Mouse (Mus musculus): Measurements from ENCODE around the gene Fermt2. TPM values are rescaled to one million over a fixed set of nuclear protein-coding genes. Genes with fewer than 3 reads are reported as not detected.
"Not testable (repeated sequence)": the region's sequence is repeated elsewhere in the genome, so short reads cannot be mapped to it uniquely, and the experiment has no call there.

Fermt2 gene
- total RNA-seq, 1 experiment from 2014 or later = 113 TPM

DNA sequence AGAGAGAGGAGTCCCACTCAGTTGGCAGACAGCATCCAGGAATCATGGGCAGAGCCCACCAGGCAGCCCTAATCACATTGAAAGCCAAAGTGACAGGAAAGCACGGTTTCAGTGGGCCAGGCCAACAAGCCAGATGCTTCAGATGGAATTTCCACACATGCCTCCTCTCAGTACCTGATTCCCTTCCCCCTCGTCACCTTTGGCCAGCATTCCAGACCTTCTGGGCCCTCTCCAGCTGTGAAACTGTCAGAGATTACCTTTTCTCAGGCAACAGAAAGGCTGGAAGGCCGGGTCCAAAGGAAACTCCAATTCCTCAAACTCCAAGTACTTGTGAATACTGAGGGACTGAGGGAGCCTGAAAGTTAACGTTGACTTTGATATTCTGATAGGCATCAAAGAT is 19.1 kb downstream of the Fermt2 start:
- peak; percentile 21 for DNase-seq

GRCm38 (mm10) chr14:45507923-45508322 is 22.0 kb downstream of the Fermt2 start:
- DNase-seq = peak; percentile 9

GRCm38 (mm10) chr14:45507447-45507846 is 22.5 kb downstream of the Fermt2 start:
- DNase-seq = no peak

DNA sequence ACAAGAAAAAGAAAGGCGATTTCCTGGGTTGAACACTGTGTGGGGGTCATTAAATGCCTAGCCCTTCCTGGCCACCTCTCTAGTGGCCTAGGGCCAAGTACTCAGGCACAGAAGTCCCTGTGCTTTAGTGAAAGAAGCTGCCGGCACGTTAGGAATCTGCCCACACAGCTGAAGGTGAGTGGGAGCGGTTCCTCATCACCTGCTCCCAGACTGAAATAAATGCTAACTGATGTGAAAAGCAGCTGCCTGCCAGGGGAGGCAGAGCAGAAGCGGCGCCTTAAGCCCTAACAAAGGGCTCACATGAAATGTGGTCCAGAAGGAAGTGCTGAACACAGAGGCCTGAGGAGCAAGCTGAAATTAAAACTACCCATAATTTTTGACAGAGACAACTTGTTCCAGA is 22.9 kb downstream of the Fermt2 start:
- no peak for DNase-seq

GRCm38 (mm10) chr14:45506165-45506564 is 23.8 kb downstream of the Fermt2 start:
- DNase-seq = no peak

DNA sequence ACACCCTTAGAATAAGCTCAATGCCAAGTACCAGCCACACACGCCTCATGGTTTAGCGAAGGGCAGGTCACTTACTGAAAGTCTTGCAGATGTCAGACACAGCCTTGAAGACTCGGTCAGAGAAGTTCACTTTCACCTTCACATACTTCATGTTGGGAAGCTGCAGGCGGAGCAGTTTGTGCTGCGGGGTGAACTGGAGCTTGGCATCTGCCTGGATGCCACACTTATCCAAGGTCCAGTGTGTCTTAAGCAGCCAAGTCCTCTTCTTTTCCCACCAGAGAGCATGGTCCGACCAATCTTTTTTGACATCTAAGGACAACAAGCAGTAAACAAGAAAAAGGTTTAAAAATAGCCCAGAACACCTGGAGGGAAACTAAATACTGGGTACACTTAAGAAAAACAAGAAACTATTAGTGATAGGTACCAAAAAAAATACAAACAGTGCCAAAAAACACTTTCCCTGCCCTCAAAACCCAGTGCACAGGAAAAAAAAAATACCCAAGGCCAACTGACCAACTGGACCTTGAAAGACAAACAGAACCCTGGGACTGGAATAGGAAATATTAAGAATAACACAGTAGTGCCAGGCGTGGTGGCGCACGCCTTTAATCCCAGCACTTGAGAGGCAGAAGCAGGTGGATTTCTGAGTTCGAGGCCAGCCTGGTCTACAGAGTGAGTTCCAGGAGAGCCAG is 25.4 kb downstream of the Fermt2 start:
- DNase-seq = peak; percentile 11

DNA sequence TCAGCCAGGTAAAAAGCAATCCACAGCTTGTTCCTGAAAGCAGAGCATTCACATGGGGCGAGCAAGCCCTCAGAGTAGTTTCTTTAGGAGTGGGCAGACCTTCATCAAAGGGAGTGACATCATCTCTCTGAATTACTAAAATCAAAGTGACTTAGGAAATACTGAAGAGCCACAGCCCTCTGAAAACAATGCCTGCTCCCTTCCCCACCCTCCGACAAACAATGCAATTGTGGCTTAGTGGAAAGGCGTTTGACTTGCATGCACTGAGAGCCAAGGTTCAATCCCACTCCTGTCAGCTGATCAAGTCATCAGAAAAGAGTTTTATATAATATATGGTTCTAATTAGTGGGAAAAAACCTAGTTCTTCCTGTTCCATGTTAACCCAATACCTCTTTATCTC is 26.0 kb downstream of the Fermt2 start:
- no peak for DNase-seq

DNA sequence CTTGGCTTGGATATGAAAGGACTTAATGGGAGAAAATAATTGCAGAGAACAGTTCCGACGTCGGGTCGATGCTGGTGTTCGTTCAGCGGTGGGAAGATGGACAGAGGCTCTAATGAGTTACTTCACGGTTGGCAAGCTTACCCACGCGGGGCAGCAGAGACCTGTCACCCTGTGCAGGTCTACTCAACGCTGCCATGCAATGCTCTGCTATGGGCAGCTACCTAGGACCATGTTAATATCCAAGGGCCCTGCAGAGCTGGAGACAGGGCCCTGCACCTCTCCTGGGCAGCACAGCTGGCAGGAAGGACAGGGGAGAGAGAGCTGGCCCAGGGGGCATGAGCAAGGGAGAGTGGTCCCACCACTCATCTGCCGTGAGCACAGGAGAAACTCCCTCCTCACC is 29.9 kb downstream of the Fermt2 start:
- no peak for DNase-seq

DNA sequence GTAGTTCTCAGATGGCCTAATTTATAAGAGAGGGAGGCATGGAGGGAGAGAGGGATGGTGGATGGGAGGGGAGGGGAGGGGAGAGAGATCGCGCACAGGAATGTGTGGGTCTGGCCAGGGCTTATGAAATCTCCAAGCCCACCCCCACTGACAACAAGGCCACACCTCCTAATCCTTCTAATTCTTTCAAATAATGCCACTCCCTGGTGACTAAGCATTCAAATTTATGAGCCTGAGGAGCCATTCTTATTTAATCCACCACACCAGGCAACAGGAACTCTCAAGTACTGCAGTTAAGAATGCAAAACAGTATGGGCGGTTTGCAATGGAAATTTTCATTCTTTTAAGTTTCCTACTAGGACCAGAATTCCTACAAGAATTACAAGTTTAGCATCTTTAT is 32.8 kb downstream of the Fermt2 start:
- DNase-seq = no peak

- DNase-seq = not testable (repeated sequence)
Observed at GRCm38 (mm10) chr14:45495810-45496209, 34.1 kb downstream of the Fermt2 start.

- no peak for DNase-seq
Observed at GRCm38 (mm10) chr14:45493891-45494290, 36.0 kb downstream of the Fermt2 start.

DNA sequence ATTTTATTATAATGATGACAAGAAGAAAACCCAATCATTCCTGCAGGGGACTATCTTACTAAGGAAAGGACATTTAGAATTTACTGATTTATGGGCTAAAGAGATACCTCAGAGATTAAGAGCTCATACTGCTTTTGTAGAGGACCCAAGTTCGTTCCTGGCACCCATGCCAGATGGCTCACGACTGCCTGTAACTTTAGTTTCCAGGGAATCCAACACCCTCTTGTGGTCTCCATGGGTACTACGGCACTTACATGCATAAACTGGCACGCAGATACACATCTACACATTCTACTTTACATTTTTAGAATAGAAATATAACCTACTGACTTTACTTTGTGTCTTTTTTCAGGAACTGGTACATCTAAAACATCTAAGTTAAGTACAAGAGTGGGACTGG is 37.2 kb downstream of the Fermt2 start:
- no peak for DNase-seq

DNA sequence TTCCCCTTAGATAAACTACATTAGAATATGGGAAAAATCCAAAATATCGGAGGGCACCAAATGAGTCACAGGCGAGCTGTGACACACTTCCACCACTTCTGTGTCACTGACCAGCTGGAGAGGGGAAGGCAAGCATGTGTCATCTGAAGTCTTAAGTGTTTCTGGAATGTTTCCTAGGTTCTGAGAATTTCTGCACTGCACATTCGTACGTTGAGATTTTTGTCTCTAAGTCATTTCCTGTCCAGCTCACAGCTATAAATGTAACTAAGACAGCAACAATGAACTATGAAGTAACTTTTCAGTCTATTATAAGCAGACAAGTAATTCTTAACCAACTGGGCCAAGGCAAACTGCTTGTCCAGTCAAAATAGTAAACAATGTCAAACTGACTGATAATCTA is 37.9 kb downstream of the Fermt2 start:
- DNase-seq = no peak

GRCm38 (mm10) chr14:45487201-45487600 is 42.7 kb downstream of the Fermt2 start:
- DNase-seq = not testable (repeated sequence)

GRCm38 (mm10) chr14:45483361-45483760 is 46.6 kb downstream of the Fermt2 start:
- not testable (repeated sequence) for DNase-seq

DNA sequence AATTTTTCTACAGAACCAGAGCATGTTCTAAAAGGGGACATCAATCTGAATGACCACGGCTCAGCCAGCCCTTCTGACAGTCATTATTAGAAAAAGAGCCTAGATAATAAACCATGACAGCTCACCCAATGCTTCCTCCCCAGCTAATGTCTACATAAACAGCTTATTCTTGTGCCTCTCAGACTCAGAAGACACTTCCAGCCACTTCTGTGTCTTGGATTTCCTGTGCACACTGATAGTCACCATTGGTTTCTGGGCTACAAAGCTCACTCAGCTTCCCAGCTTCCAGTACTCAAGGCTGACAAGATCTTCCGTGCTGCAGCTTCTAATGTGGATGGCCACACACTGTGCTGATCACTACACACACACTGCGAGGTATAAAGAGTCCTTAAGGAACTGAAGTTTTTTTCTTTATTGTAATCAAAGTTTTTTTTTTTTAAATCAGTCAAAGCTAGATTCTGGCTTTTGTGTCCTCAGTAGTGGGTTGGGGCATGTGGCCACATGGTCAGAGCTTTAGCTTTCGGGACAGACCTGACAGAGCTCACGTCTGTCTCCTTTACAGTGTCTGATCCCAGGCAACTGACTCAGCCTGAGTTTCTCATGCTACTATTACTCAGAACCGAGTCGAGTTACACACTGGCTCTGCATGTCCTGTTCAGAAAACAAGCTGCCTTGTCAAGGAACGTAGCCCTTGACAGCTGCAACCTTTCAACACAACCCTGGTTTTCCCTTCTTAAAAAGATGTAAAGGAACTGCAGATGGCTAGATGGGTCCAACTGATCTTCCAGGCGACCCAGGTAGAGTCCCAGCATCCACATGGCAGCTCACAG is 50.7 kb downstream of the Fermt2 start:
- no peak for DNase-seq

- DNase-seq = no peak
Observed at GRCm38 (mm10) chr14:45478515-45478914, 51.4 kb downstream of the Fermt2 start.

DNA sequence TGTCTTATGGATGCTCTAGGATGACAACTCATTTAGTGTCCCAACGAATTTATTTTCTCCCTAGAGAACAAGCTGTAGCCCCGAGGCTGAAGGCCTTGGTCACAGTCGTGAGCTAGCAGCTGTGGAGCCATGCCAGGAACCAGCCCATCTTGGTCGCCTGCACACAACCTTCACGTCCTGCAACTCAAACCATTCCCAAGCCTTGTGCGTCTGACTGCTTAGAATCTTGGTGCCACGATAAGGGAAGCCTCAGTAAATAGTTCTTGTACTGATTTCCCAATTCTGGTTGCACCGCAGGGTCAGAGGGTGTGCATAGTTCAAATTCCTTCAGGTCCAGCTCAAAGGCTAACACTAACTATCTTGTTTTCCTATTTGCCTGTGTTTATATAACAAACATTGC is 52.3 kb downstream of the Fermt2 start:
- peak; percentile 72 for DNase-seq

DNA sequence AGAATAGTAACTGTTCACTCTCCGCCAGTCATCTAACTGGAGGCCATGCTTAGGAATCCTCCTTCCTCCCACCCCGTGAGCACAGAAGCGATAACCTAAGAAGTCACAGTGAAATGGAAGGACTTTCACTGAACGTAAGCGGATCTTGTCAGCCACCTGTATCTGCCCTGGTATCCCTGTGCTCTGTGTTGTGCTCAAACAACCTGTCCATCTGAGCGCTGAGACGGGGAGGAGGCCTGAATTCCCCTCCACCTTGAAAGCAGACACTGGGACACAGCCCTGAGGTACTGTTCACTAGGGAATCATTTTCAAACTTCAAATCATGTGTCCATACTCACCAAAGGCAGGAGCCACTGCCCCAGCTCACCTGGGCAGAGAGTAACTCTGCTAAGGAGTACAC is 52.9 kb downstream of the Fermt2 start:
- DNase-seq = no peak

DNA sequence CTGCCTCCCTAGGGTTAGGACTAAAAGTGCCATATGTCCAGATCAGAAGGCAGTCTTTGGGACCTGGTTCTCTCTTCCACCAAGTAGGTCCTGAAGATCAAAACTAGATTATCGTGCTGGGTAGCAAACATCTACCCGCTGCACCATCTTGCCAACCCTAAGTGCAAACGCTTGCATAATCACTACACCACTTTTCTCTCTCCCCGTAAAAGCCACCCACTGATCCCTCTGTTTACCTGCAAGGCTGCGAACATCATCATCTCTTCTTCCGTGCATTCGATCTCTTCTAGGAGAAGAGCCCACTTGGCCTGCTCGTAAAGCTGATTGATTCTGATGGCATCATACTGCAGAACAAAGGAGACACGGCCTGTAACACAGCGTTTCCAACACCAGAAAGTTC is 57.4 kb downstream of the Fermt2 start:
- no peak for DNase-seq

DNA sequence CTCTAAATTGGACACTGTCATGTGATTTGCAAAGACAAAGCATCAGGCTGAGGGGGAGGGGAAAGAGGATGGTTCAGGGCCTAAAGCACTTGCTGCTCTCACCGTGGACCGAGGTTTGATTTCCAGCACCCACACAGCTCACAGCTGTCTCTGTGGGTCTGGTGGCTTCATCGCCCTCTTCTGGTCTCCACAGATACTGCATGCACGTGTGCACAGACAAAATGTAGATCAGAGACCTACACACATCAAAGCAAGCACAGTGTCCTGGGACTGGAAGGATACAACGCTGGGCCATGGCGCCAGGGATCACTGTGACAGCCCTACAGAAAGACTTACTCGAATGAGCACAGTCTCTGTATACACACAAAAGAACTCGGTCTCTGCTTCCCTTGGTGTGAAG is 60.5 kb downstream of the Fermt2 start:
- no peak for DNase-seq

GRCm38 (mm10) chr14:45466371-45466770 is 63.5 kb downstream of the Fermt2 start:
- not testable (repeated sequence) for DNase-seq
